Mouse (Mus musculus) macrophage (primary cell): ENCODE results near the gene Gm26897. TPM values are rescaled to one million over a fixed set of nuclear protein-coding genes. Genes with fewer than 3 reads are reported as not detected.

ENCODE experiments used
- H3K27ac ChIP-seq: fragments of 350-480 bp; formaldehyde crosslinking; 2 replicates; pipeline ENCODE4 v1.9.0; 2021
- H3K36me3 ChIP-seq: fragments of 350-480 bp; formaldehyde crosslinking; 2 replicates; pipeline ENCODE4 v1.9.0; 2021; ENCODE audit errors: inconsistent target
- H3K4me3 ChIP-seq: fragments of 350-480 bp; formaldehyde crosslinking; 2 replicates; pipeline ENCODE4 v1.9.0; 2021; ENCODE audit errors: inconsistent target
- H3K79me2 ChIP-seq: fragments of 350-480 bp; formaldehyde crosslinking; 2 replicates; pipeline ENCODE4 v1.9.0; 2021; ENCODE audit errors: inconsistent target
- whole genome bisulfite sequencing: methylation state at CpG from one replicate; pipeline ENCODE4 v1.1.7; 2026; ENCODE audit warnings: inconsistent platforms; ENCODE audit not compliant: missing documents; 5-methylcytosine and 5-hydroxymethylcytosine counted together
- polyA plus RNA-seq: library from polyadenylated mRNA; stranded (reverse); fragments of 250-400 nt; gene quantifications from 3 replicates; pipeline ENCODE4 v1.2.4, GENCODE M21; 2018; ENCODE audit warnings: inconsistent platforms

Gene Gm26897
- polyA plus RNA-seq, 1 experiment from 2014 or later, result not detected

- Histone ChIP-seq H3K36me3 (no peaks in the 10 kb centered on the region), H3K79me2 (no peaks in the 10 kb centered on the region), H3K4me3 (no peak overlapping the region), H3K27ac (no peak overlapping the region)
- 76% methylated on average over 4 of the region's 4 CpGs for WGBS
Observed at GRCm38 (mm10) chr5:111766696-111767095, 33.0 kb downstream of the Gm26897 start.

- 28% methylated on average over 15 of the region's 15 CpGs for WGBS
- no peaks in the 10 kb centered on the region for H3K79me2 ChIP-seq
- no peak overlapping the region for H3K27ac ChIP-seq
- H3K36me3 ChIP-seq, result no peaks in the 10 kb centered on the region
- H3K4me3 ChIP-seq, result no peak overlapping the region
Observed at GRCm38 (mm10) chr5:111770266-111770665, 36.5 kb downstream of the Gm26897 start.

GRCm38 (mm10) chr5:111772127-111772526, 38.4 kb downstream of the Gm26897 start:
- Histone ChIP-seq H3K4me3 (no peak overlapping the region), H3K79me2 (no peaks in the 10 kb centered on the region), H3K27ac (no peak overlapping the region), H3K36me3 (no peaks in the 10 kb centered on the region)
- 56% methylated on average over 8 of the region's 8 CpGs for WGBS

GRCm38 (mm10) chr5:111772591-111773406, 39.1 kb downstream of the Gm26897 start:
- H3K27ac ChIP-seq, result no peak overlapping the region
- H3K79me2 ChIP-seq, result no peaks in the 10 kb centered on the region
- no peak overlapping the region for H3K4me3 ChIP-seq
- WGBS, result 53% methylated on average over 13 of the region's 13 CpGs
- no peaks in the 10 kb centered on the region for H3K36me3 ChIP-seq

- Histone ChIP-seq H3K4me3 (no peak overlapping the region), H3K79me2 (no peaks in the 10 kb centered on the region), H3K36me3 (no peaks in the 10 kb centered on the region), H3K27ac (no peak overlapping the region)
- WGBS, result 69% methylated on average over 5 of the region's 5 CpGs
Observed at GRCm38 (mm10) chr5:111773407-111773733, 39.6 kb downstream of the Gm26897 start.

- no peak overlapping the region for H3K27ac ChIP-seq
- no peaks in the 10 kb centered on the region for H3K36me3 ChIP-seq
- no peaks in the 10 kb centered on the region for H3K79me2 ChIP-seq
- WGBS, result 98% methylated on average over 4 of the region's 6 CpGs
- no peak overlapping the region for H3K4me3 ChIP-seq
Observed at GRCm38 (mm10) chr5:111776246-111776645, 42.5 kb downstream of the Gm26897 start.

GRCm38 (mm10) chr5:111778093-111778492, 44.4 kb downstream of the Gm26897 start:
- H3K27ac ChIP-seq, result no peak overlapping the region
- no peaks in the 10 kb centered on the region for H3K79me2 ChIP-seq
- no peak overlapping the region for H3K4me3 ChIP-seq
- no peaks in the 10 kb centered on the region for H3K36me3 ChIP-seq
- WGBS, result 92% methylated on average over 5 of the region's 5 CpGs

GRCm38 (mm10) chr5:111779776-111780485, 46.2 kb downstream of the Gm26897 start:
- Histone ChIP-seq H3K36me3 (no peaks in the 10 kb centered on the region), H3K27ac (no peak overlapping the region), H3K4me3 (no peak overlapping the region), H3K79me2 (no peaks in the 10 kb centered on the region)
- WGBS, result 92% methylated on average over 10 of the region's 10 CpGs
